Mouse (Mus musculus): ENCODE data around the gene Rad54l. TPM values are rescaled to one million over a fixed set of nuclear protein-coding genes. Genes with fewer than 3 reads are reported as not detected.

Gene Rad54l
- total RNA-seq (2015; ENCODE audit: low replicate concordance) (40.2 and 41.8 TPM in 2 replicates), total RNA-seq (2017; ENCODE audit: low replicate concordance) (25.8 and 51.3 TPM in 2 replicates)

DNA sequence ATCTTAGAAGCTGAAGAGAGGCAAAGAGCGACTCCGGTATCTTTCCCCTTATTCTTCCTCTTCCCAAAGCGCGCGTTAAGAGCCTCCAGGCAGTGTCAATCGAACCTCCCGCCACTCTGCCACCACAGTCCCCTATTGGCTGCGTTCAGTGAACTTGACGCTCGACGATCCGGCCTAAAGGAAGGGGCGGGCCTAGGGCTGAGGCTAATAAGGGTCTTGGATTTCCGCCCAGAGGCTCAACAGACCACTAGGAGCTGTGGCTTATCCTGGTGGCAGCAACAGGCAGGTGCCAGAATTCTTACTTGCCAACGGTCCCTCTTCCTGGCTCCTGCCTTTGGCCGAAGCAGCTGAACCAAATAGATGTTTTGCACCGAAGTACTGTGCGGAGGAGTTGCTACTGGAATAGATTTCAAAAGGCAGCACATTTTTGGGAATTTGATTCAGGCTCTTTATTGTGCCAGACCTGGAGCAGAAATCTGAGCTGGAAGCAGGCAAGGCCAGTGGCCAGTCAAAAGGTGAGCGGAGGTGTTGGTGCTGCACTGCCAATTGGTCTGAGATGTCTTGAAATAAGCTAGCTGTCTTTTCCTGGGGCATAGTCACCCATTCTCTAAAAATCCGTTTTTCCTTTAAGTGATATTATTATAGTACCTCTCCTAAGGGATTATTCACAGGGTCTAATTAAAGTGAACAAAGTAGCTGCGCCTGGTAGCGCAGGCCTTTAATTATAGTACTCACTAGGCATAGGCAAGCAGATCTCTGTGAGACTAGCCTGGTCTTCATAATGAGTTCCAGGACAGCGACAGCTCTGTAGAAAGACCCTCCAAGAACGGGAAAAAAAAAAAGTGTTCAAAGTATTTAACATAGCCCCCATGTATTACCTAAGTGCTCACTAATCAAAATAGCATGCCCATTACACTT lies at the start of gene Rad54l, which contains the start of gene Pomgnt1:
Gene Rad54l, minus strand, starts transcription at position 89 of the 918 bp plus-strand sequence.
Gene Pomgnt1, plus strand, starts transcription at position 239 of the 918 bp plus-strand sequence.
- peak; percentile 97 for ATAC-seq (replicated peaks; ENCODE audit: low FRiP score, poor library complexity, severe bottlenecking)

DNA sequence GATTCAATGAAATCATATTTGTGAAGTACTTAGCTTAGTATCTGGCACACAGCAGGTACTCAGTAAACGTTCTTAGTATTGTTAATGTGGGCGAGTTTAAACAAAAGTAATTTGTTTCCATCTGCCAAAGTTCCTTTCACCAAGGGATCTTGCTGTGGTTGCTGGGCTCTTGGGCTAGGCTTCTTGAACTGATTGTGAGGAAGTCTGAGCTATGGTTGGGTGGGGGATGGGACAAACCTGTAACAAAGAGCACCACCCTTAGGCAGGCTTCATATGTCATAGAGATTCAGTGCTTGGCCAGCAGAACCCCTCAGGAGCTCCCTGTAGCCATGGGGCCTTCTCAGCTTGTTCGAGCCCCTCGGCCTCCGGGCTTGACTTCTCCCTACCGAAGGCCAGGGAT lies 49.6 kb upstream of the Rad54l start, which contains the start of the genes 1700042G07Rik and Gm49337:
Gene 1700042G07Rik, plus strand, starts transcription at position 301 of the 400 bp plus-strand sequence.
Gene Gm49337, plus strand, starts transcription at position 313 of the 400 bp plus-strand sequence.
- ATAC-seq (replicated peaks; ENCODE audit: low FRiP score, poor library complexity, severe bottlenecking): no peak

DNA sequence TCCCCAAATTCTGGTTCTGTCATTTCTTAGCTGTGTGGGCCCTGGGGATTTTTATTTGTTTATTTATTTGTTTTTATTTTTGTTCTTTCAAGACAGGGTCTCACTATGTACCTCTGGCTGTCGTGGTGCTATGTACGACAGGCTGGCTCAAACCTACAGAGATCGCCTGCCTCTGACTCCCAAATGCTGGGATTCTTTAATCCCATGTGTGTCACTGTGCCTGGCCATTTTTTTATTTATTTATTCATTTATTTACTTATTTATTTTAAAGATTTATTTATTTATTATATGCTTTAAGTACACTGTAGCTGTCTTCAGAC lies 45.8 kb upstream of the Rad54l start:
- ATAC-seq (replicated peaks; ENCODE audit: low FRiP score, poor library complexity, severe bottlenecking): no peak

DNA sequence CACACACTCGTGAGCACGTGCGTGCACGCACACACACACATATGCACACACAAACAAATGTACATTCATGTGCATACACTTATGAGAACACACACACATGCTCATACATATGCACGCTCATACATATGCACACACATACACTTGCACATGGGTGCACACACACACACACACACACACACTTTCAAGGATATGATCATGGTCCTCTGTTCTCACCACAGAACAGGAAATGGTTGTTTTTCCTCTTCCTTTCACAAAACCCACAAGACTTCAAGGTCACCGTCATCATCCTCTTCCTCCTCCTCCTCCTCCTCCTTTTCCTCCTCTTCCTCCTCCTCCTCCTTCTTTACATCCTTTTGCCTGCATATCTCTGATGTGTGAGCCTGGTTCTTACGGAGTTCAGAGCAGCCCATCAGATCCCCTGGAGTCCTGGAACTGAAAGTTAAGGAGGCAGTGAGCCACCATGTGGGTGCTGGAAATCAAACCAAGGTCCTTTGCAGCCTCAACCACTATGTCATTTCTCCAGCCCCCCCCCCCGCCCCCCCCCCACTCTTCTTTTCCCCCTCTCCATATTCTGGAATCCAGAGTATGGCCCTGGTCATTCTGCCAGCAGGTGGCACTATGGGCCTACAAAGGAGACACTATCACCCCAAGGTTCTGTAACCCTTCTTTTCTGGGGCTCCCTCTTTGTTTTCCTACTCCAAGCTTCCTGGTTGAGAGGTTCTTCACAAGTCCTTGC lies 45.3 kb upstream of the Rad54l start:
- no peak for ATAC-seq (replicated peaks; ENCODE audit: low FRiP score, poor library complexity, severe bottlenecking)

DNA sequence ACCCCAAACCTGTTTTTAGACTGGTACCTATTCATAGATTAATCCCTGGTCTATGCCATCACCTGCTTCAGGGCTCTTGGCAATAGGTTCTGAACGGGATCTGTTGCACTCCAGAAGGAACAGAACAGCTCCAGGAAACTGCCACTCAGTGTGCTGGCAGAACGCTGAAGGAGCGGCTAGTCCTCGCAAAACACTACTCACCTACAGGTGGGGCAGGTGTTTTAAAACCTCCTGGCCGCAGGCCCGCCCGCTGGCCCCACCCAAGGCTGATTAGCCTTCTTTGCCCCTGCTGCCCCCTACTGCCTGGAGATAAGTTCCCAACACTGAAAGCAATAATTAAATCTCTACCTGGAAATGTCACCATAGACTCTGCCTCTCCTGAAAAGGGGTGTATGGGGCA lies 43.9 kb upstream of the Rad54l start, which contains the start of gene Tspan1:
Gene Tspan1, minus strand, starts transcription at position 198 of the 400 bp plus-strand sequence.
- ATAC-seq (replicated peaks; ENCODE audit: low FRiP score, poor library complexity, severe bottlenecking): no peak

- no peak for ATAC-seq (replicated peaks; ENCODE audit: low FRiP score, poor library complexity, severe bottlenecking)
Measured at GRCm38 (mm10) chr4:116165708-116166407, 42.4 kb upstream of the Rad54l start.

DNA sequence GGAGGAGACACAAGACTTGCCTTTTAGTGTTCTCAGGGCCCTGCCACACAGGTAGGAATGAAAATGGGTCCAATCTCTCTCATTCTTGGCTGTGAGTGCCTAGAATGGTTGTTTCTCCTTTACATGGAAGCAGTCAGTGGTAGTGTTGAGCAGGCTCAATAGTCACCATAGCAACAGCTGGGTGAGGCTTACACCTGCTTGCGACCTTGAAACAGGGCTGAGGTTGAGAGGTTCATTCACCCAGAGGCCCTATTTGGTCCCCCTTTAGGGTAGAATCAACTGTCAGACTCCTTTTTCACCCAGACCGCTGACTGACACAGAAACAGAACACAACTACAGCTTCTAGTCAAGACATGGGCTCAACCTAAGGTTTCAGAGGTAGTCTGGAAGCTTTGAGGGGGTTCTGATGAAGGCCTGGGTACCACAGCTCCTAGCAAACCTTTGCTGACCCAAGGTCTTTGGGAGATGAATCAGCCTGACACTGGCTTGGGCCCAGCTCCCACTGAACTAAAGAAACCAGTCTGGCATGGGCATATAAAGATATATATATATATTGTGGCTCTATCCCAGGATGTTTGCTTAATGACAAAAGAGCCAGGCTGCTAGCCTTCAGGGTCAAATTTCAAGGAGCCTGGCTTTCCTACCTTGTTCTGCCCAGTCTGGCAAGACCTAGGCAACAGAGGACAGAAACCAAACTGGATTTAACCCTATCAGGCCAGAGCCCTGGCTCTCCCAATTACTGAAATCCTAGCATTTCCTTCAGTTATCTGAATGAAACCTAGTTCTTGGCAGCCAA lies 41.5 kb upstream of the Rad54l start:
- ATAC-seq (replicated peaks; ENCODE audit: low FRiP score, poor library complexity, severe bottlenecking): no peak

GRCm38 (mm10) chr4:116162142-116162541 lies 38.7 kb upstream of the Rad54l start:
- no peak for ATAC-seq (replicated peaks; ENCODE audit: low FRiP score, poor library complexity, severe bottlenecking)

GRCm38 (mm10) chr4:116160769-116161168 lies 37.3 kb upstream of the Rad54l start:
- ATAC-seq (replicated peaks; ENCODE audit: low FRiP score, poor library complexity, severe bottlenecking): no peak

DNA sequence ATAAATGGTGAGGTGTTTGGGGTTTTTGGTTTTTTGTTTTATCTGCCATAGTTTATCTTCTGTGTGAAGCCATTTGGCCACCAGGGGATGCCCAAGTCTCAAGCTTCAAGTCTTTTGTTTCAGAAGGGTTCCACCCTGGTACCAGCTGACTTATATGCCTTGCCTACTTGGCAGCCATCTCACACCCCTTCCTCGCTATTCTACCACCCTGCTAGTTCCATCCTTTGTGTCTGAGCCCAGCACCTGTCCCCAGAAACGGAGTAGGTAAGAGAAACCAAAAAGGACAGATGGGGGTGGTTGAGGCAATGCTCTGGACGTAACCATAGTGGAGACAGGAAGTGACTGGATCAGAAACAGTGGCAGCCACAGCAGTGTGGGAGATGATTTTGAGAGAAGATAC lies 36.4 kb upstream of the Rad54l start:
- ATAC-seq (replicated peaks; ENCODE audit: low FRiP score, poor library complexity, severe bottlenecking): no peak

DNA sequence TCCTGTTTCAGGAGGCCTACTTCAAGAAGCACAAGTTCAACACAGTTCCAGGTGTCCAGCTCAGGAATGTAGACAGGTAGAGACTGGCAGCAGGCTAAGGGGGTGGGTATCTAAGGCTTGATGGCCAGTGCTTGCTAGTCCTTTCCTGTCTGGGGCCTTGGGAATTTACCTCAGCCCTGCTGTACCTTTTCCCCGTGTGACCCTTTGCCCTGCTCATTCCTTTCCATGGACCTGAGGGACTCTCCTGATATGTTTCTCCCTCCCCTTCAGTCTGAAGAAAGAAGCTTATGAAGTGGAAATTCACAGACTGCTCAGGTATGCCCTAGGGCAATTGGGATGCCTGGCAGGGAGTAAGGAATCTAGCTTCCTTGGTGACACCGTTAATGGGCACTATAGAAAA lies 34.4 kb upstream of the Rad54l start:
- no peak for ATAC-seq (replicated peaks; ENCODE audit: low FRiP score, poor library complexity, severe bottlenecking)

GRCm38 (mm10) chr4:116152702-116153101 lies 29.2 kb upstream of the Rad54l start:
- no peak for ATAC-seq (replicated peaks; ENCODE audit: low FRiP score, poor library complexity, severe bottlenecking)

DNA sequence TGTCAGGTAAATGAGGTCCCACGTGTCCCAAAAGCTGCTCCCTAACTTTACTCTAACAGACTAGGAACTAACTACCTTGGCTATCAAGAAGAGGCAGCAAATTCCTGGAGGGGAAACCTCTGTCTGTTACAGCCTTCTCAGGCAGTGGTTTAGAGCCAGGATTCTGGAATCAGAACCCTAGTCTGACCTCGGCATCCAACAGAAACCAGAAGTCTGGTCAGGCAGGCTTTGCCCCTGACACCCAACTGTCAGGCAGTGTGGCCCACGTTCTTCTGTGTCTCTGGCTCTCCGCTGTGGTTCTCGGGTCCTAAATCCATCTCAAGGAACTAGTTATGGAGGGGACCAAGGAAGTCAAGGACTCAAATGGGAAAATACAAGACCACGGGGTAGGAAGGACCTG lies 27.7 kb upstream of the Rad54l start, which contains the start of gene Lurap1:
Gene Lurap1, minus strand, starts transcription at position 101 of the 400 bp plus-strand sequence.
- ATAC-seq (replicated peaks; ENCODE audit: low FRiP score, poor library complexity, severe bottlenecking): no peak

GRCm38 (mm10) chr4:116150862-116151221 lies 27.4 kb upstream of the Rad54l start:
- ATAC-seq (replicated peaks; ENCODE audit: low FRiP score, poor library complexity, severe bottlenecking): no peak

DNA sequence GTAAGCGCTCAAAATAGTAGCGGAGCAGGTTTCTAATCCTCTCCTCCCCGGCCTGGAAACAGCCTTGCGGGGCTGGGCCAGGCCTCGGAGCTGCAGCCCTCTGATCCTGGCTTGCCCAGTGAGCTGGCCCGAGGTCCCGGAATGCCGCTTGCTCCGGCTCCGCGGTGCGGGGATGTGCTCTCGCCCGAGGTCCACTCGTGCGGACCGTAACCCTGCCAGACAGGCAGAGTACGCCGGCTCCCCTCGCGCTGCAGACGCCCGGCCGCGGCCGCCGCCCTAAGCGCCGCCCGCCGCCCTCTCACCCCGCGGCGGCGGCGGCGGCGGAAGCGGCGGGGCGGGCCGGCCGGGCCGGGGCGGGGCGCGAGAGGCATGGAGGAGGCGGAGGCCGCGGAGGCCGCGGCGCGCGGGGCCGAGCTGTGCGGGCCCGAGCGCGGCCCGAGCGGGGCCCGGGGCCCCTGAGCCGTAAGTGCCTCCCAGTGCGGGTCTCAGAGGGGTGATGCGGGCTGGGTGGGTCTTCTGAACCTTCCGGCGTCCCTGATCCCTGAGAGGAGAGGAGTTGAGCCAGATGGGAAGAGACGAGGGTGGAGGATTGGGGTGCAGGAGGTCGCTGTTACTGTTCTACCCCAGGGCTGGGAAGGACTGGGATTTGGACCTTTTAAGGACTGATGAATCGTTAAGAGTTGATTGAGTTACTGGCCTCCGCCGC lies 26.8 kb upstream of the Rad54l start:
- peak; percentile 87 for ATAC-seq (replicated peaks; ENCODE audit: low FRiP score, poor library complexity, severe bottlenecking)

DNA sequence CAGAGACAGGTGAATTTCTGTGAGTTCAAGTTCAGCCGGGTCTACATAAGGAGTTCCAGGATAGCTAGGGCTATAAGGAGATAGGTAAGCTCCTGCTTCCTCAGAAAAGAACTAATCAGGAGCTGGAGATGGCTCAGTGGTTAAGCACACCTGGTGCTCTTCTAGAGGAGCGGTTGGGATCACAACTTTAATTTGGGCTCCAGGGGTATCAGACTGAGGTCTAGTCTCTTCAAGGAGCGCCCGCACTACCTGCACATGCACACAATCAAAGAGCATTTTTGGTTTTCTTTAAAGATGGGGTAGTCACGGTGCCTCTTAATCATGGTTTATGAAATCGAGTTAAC lies 26.3 kb upstream of the Rad54l start:
- ATAC-seq (replicated peaks; ENCODE audit: low FRiP score, poor library complexity, severe bottlenecking): no peak

- no peak for ATAC-seq (replicated peaks; ENCODE audit: low FRiP score, poor library complexity, severe bottlenecking)
Measured at GRCm38 (mm10) chr4:116143891-116144717, 20.6 kb upstream of the Rad54l start.

GRCm38 (mm10) chr4:116143317-116143811 lies 19.9 kb upstream of the Rad54l start:
- ATAC-seq (replicated peaks; ENCODE audit: low FRiP score, poor library complexity, severe bottlenecking): no peak; the same call in 1 of the 2 replicates

Data from erythroid progenitor cell, adult 5-6 weeks (primary cell).